Mouse (Mus musculus): ENCODE data around the gene Gm16181.

Gene Gm16181

DNA sequence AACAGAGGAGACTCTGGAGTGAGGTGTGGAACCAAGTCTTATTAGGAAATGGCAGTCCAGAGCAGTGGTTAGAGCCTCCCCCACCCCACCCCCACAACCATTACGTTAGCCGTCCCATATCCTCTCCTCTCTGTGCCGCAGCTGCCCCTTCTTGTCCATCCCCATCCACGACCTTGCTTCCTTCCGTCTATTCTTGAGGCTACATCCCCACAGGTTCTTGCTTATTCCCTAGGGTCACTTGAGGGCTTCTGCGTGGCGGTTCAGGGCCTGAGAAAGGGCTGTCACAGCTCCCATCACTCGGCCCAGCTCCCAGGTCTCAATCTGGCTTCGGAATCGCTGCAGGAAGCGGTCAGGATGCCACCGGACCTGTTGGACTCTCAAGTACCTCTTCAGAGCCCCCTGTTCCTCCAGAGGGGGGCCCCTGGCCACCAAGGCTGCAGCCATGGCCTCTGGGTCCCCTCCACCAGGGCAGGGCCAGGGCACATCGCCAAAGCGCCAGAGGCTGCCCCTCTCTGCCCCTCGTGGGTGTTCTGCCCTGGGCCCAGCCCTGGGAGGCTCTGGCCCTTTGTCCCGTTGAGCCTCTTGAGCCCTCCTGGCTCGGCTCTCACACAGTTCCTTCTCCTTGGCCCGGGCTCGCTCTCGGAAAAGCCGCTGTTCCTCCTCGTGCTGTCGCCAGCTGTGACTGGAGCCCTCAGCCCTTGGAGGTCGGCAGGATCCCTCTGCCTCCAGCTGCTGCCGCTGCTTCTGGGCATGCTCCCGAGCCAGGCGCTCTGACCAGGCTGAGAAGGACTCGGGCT, at the start of gene Gm16181:
TSS of gene Gm16181 (plus strand) at position 679 of the 797 bp plus-strand sequence.
- DNase-seq (ENCODE audit: low read depth, low spot score): no peak

DNA sequence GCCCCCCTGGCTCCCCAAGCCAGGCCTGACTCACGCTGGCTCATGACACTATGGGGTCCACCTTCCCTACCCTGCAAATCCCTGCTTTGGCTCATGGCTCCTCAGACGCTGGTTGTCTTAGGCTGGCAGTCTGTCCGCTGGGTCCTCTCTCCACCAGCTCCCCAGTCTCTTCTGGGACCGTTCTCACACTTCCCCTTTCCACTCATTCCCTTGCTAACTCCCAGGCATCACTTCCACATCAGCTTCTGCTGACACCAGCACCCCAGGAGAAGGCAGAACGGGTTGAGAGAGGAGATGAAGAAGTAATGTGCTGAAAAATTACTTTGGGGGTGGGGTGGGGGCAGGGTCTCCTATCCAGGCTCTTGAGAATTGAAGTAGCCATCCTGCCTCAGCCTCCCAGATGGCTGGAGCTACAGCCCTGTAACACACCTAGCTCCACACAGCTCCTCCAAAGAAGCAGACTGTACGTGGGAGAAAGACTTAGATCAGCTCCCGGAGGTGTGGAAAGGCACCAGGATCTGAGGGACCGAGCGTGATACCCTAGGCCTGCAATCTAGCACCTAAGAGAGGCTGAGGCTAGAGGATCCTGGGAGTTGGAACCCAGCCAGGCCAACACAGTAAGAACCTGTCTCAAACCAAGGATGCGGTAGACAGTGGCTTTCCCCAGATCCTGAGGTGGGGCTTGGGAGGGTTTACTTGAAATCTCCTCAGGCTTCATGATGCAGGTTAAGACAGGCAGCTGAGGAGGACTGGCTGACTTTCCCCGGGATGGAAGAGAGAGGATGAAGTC, 48.0 kb upstream of the Gm16181 start:
- no peak for DNase-seq (ENCODE audit: low read depth, low spot score)

DNA sequence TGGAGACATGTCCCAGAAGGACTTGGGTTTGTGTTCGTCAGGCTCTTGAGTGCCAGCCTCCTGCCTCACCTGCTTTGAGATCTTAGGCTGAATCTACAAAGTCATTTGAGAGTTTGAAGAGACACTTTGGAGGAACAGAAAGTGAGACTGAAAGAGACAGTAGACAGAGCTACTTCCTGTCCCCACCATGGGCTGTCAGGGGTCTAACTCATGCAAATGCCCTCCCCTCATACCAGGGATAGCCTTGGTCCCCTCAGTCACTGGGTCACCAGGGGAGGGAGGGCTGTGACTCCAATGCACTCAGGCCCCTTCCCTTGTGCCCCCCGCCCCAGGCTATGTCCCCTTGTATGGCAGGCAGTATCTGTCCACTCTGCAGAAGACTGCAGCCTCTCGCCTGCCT, 47.3 kb upstream of the Gm16181 start:
- no peak for DNase-seq (ENCODE audit: low read depth, low spot score)

DNA sequence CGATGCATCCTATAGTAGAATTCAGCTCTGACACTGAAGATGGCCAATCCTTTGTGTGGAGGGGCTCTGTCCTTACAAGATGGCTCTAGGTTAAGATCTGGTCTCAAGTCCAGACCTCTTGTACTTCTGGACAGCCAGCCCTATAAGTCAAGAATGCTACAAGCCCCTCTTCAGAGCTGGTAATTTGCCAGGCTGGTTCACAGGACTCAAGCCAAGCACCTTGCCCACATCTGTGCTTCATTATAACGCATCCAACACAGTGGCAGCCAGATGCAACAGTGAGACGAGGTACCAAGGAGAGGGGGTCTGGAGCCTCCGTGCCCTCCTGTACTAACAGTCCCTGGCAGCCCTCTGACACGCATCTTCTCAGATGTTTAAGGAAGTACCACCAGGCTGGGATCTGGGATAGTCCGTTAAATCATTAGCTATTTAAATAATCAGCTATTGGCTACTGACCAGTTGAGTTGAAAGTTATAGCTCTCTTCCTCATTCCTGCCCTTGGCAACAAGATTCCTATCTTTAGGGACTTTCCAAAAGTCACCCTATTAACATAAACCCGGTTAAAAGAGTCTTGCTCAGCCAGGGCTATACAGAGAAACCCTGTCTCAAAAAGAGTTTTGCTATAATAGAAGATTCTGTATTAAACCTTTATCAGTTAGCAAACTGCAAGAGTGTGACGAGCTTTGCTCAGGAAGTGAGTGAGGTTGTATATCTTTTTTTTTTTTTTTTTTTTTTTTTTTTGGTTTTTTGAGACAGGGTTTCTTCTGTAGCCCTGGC, 46.2 kb upstream of the Gm16181 start:
- no peak for DNase-seq (ENCODE audit: low read depth, low spot score)

DNA sequence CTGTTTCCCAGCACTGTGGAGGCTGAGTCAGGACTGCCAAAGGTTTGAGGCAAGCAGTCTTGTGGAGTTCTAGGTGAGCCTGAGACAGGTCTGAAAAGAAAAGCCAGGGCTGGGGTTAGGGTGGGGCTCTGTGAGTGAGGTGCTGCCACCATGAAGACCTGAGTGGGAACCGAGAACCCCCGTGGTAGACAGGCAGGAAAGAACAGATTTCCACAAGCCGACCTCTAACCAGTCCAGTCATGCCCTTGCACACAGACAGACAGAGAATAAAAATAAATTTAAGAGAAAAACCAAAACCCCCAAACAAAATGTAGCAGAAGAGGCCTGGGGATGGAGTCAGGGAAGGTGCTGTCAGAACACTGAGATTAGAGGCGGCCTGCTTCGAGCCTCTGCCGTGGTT, 45.3 kb upstream of the Gm16181 start:
- no peak for DNase-seq (ENCODE audit: low read depth, low spot score)

DNA sequence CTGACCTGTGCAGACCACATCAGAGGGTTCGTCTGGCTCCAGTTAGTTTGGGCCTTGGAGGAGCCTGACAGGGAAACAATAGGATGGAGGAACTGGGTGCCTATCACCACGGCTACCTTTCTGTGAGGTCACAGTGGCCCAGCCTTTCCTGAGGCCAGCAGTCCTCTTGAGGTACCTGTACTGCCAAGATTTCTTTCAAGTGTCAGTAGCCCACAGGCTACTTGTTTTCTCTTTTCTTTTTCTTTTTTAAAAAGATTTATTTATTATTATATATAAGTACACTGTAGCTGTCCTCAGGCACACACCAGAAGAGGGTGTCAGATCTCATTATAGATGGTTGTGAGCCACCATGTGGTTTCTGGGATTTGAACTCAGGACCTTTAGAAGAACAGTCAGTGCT, 44.7 kb upstream of the Gm16181 start, which contains the start of gene Aif1:
TSS of gene Aif1 (minus strand) at position 101 of the 400 bp plus-strand sequence.
- DNase-seq (ENCODE audit: low read depth, low spot score): no peak

DNA sequence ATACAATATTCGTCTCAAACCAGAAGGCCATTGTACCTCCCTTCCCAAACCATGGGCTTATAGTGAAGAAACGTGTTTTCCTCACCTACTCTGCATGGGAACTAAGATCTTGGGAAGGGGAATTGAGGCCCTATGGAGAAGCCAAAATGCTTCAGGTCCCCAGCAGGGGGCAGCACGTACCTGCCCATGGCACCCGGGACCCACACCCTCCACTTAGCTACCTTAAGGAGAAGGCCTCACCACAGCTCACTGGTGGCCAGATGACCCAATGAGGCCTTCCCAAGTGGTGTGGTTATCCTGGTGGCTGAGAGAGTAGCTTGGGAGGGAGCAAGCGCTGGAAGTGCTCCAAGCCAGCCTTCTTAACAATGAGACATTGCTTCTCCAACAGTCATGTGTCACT, 42.1 kb upstream of the Gm16181 start:
- peak; percentile 67 for DNase-seq (ENCODE audit: low read depth, low spot score)

DNA sequence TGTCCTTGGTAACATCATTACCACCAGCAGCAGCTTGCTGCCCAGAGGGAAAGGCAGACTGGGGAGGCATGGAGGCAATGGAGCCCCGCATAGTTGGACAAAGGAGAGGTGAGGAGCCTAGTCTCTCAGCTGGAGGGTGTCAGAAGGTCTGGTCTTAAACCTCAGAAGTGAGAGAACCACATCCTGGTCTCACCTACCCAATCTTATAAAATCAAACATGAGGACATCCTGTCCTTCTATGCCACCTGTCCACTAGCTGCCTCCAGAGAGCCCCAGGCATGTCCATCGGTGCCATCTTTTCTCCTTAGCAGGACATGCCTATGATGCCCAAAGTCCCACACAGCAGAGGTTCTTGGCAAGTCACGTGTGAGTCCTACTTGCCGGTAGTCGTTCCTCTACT, 40.5 kb upstream of the Gm16181 start:
- DNase-seq (ENCODE audit: low read depth, low spot score): no peak

DNA sequence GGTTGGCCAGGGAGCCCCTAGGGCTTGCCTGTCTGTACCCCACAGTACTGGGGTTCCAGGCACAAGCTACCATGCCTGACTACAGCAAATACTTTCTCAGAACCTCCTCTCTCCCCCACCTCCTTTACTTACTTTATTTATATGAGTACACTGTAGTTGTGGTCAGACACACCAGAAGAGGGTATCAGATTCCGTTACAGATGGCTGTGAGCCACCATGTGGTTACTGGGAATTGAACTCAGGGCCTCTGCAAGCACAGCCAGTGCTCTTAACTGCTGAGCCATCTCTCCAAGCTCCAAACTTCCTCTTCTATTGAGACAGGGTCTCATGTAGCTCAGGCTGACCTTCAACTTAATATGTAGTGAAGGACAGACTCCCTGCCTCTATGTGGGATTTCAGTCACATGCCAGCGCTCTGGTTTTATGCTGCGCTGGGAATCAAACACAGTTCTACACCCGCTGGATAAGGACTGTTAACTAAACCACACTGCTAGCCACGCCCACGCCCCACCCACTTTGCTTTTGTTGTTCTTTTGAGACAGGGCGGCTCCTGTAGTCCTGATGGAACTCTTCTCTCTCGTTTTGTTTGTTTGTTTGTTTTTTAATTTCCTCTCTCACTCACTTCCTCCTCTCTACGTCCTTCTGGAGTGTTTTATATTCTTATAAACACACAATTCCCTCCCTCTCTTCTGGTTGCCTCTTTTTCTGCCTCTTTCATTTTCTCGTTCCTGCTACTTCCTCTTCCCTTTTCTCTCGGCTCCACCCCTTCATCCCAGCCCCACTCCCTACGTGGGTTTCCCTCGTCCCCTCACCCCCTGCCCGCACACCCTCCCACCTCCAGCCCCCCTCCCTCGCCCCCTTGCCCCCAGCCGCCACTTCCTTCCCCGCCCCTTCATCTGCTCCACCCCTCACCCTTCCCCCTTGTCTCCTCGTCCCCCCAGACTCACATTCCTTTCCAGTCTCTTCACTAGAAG, 34.7 kb upstream of the Gm16181 start:
- DNase-seq (ENCODE audit: low read depth, low spot score): no peak

DNA sequence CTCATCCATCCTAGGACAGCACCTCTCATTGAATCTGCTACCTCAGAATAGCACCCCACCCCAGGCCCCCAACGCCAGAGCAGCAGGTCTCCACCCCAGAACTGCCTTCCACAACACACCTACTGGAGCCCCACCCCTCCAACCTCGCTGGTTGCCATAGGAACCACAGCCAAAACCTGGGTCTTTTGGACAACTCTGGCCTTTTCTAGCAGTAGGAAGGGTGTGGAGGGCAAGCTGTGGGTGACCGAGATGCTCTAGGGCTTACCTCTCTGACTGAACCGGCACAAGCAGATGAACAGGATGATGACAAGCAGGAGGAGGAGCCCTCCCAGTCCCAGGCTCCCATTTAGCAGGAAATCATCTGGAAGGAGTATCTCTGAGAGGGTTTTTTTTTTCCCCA, 34.0 kb upstream of the Gm16181 start:
- DNase-seq (ENCODE audit: low read depth, low spot score): no peak

DNA sequence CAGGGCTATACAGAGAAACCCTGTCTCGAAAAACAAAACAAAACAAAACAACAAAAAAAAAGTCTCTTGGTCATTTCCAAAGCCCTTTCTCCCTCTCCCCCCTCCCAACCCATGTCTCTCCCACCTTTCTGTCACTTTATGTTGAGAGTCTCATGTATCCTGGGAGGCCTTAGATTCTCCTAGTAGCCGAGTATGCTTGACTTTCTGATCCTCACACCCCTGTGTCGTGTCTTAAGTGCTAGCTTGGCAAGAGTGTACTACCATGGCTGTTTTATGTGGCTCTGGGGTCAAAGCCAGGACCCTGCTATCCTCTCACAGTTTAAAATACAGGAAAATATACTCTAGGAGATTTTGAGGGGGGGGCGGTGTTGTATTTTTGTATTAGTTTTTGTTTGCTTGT, 33.3 kb upstream of the Gm16181 start:
- no peak for DNase-seq (ENCODE audit: low read depth, low spot score)

DNA sequence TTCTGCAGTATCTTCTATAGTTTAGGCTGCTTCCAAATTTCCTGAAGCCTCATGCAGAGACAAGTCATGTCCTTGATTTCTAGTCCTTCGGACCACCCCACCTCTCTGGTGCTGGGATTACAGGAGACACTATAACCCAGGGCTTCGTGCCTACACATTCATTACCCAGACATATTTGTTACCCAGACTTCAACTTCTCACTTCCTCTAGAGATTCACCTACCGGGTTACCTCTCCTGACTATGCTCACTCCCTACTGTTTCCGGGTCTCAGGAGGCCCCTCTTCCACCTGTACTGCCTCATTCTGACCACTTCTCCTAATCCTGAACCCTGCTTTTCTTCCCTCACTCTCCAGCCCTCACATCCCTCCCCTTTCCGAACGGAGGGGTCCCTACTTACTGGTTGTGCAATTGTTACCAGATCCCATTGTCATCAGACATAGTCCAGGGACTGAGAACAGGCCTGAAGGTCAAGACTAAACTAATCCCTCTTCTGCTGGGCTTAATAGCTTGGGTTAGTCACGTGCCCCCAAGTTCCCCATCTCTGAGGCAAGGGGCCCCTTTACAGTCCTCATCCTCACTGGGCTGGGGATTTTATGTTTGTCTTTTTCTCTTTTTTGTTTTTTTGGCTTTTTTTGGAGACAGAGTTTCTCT, 32.5 kb upstream of the Gm16181 start, which contains the start of gene Lst1:
TSS of gene Lst1 (minus strand) at position 481 of the 652 bp plus-strand sequence.
- DNase-seq (ENCODE audit: low read depth, low spot score): no peak

DNA sequence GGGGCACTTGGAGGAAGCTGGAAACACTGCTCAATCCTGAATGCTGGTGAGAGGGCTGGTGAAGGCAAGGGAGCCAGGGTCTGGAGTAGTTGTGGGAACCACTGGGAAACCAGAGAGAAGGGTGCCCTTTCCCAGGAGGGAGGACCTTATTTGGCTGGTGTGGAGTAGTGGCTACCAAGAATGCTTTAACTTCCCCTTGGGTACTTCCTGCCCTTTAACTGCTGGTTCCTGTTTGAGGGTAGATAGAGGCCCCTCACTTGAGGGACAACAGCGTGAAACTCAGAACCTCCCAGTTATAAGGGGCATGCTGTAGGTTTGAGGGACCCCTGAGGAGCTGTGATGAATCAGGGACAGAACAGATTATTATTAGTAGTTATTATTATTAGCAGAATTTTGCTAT, 31.4 kb upstream of the Gm16181 start:
- no peak for DNase-seq (ENCODE audit: low read depth, low spot score)

DNA sequence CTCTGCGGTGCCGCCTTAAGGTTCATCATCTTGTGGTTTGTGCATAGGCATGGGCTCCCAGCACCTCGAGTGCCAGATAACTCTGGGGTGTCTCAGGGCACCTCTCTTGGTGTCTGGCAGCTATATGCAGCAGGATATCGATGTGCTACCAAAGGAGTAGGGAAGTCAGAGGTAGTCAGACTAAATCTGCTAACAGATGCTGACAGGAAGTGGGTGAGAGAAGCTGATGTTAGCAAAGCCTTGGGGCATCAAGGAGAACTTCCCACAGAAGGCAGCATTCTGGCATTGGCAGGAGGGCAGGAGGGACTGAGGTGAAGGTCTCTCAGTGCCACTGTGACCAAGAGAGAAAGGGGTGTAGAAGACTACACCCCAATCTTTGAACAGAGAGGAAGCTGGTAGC, 30.5 kb upstream of the Gm16181 start:
- no peak for DNase-seq (ENCODE audit: low read depth, low spot score)

DNA sequence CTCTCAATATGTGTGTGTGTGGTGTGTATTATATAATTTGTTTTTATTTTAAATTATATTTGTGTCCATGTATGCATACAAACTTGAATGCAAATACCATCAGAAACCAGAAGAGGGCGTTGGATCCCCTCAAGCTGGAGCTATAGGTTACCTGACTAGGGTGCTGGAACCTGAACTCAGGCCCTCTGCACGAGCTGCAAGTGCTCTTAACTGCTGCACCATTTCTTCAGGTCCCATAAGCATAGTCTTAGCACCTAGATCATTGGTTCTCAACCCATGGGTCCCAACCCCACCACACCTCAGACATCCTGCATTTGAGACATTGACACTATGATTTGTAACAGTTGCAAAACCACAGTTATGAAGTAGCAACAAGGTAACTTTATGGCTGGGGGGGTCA, 28.9 kb upstream of the Gm16181 start:
- DNase-seq (ENCODE audit: low read depth, low spot score): no peak

DNA sequence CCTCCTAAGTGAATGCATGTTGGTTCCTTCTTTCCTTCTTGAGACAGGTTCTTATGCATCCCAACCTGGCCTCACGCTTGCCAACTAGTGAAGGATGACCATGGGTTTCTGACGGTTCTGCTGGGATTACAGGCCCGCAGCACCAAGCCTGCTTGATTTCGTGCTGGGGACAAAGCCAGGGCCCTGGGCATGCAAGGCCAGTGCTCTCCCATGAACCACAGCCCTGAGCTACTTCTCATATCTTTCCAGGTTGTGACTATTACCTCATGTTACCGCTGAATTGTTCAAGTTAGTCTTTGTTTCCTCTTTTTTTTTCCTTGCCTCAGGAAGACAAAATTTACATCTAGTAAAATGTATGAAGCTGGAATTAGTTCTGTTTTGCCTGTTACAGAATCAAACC, 27.7 kb upstream of the Gm16181 start:
- DNase-seq (ENCODE audit: low read depth, low spot score): no peak

DNA sequence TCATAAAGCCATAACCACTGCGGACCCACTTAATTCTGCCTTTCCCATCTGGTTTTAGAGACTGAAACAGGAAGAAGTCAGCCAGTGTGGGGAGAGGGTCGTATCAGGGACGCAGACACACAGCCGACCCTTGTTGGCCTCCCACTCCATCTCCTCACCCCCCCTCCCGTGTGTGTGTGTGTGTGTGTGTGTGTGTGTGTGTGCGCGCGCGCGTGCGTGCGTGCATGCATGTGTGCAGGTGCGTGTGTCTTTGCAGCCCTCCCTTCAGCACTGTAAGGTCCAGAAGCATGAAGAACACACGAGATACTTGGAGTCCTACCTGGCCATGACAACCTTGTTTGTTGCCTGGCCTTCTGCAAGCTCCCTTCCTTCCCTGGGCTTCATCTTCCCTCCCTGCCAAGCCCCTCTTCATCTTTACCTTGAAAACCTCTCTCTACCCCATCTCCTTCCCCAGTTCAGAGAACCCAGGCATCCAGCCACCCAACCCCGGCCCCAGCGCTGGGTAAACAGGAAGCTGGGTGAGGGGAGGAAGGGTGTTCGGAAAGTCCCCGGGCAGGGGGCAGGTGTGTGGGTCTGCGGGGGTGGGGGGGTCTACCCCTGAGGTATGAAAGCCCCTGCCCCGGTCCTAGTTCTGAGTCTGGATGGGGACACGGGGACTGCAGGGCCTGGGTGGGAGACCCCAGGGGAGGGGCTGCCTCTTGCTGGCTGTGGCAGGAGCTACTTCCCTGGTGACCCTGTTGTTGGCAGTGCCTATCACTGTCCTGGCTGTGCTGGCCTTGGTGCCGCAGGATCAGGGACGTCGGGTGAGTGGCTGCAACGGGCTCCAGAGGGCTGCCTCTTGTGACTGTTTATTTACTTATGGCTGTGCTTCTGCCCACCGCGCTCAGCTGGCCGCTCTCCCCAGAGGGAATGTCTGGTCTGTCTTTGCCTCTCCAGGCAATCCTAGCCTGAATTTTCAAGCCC, 26.5 kb upstream of the Gm16181 start, which contains the start of gene Ltb:
TSS of gene Ltb (plus strand) at position 559 of the 963 bp plus-strand sequence.
- no peak for DNase-seq (ENCODE audit: low read depth, low spot score)

DNA sequence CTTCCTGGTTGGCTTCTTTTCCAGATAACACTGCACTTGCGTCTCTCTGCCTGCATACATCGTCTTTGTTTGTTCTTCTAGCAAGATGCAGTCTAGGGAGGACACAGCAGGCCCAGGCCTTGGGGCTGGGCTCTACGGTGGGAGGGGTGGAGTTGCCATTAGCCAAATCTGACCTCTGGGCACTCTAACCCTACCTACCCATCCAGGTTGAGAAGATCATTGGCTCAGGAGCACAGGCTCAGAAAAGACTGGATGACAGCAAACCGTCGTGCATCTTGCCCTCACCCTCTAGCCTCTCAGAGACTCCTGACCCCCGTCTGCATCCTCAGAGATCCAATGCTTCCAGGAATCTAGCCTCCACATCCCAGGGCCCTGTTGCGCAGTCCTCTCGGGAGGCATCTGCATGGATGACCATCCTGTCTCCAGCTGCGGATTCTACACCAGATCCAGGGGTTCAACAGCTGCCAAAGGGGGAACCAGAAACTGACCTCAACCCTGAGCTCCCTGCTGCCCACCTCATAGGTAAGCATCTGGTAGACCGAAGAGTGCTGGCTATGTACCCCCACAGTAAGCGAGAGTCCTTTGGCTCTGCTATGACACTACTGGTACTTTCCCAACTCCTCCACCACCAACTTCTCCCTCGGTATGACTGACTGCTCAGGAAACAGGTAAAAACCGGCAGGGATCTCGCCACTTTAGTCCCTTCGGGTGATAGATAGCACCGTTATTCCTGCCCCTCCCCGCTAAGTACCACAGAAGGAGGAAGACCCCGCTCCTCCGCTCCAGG, 25.6 kb upstream of the Gm16181 start:
- no peak for DNase-seq (ENCODE audit: low read depth, low spot score)
